Mouse (Mus musculus) erythroblast, embryonic 14.5 days (primary cell): ENCODE results near the gene Cdk11b.

Source experiments
- GATA1 ChIP-seq: IDR thresholded peaks from 2 replicates; pipeline ENCODE4 v1.6.1; 2012; ENCODE audit warnings: low read length, inconsistent platforms, mixed read lengths
- TAL1 ChIP-seq: IDR thresholded peaks from 3 replicates; pipeline ENCODE4 v1.6.1; 2012; ENCODE audit warnings: low read length, inconsistent platforms, mixed read lengths

GRCm38 (mm10) chr4:155695531-155696062, 70.9 kb downstream of the Cdk11b start:
- TF ChIP-seq TAL1 (no peak), GATA1 (no peak)
